Mouse (Mus musculus): ENCODE measurements around the gene Btbd18.

- TF ChIP-seq FLI1 (IDR thresholded peaks at IDR 0.05; ENCODE audit: low read length): no peak
- TF ChIP-seq GATA1 (IDR thresholded peaks at IDR 0.05; ENCODE audit: borderline replicate concordance, low read length): no peak
Measured at GRCm38 (mm10) chr2:84655864-84656263, 3.0 kb upstream of the Btbd18 start.

Data from megakaryocyte, embryonic 14.5 days (primary cell).